Mouse (Mus musculus) R1 (cell line): ENCODE measurements around the gene Guca1a.

ENCODE experiments used
- DNase-seq: peaks from one replicate; pipeline ENCODE4 v3.0.0-alpha.2; 2018; ENCODE audit warnings: low read depth, low spot score

Guca1a gene

GRCm38 (mm10) chr17:47400451-47400850 lies at the start of gene Guca1a:
Guca1a (minus strand) TSS chr17:47400584.
- DNase-seq, result no peak

- DNase-seq, result no peak
These were observed 49.0 kb upstream of the Guca1a start for GRCm38 (mm10) chr17:47449432-47449831.

- no peak for DNase-seq
These were observed 48.4 kb upstream of the Guca1a start for GRCm38 (mm10) chr17:47448523-47449372.

- DNase-seq, result no peak
These were observed 46.2 kb upstream of the Guca1a start for GRCm38 (mm10) chr17:47446561-47446960.

- no peak for DNase-seq
These were observed 45.6 kb upstream of the Guca1a start for GRCm38 (mm10) chr17:47446025-47446424.

GRCm38 (mm10) chr17:47445518-47445917 lies 45.1 kb upstream of the Guca1a start:
- no peak for DNase-seq

- no peak for DNase-seq
These were observed 43.7 kb upstream of the Guca1a start for GRCm38 (mm10) chr17:47444113-47444512.

- DNase-seq, result no peak
These were observed 41.9 kb upstream of the Guca1a start for GRCm38 (mm10) chr17:47442271-47442670.

GRCm38 (mm10) chr17:47441296-47442051 lies 41.1 kb upstream of the Guca1a start:
- no peak for DNase-seq

GRCm38 (mm10) chr17:47440359-47440890 lies 40.0 kb upstream of the Guca1a start:
- peak; percentile 93 for DNase-seq

GRCm38 (mm10) chr17:47439396-47440028 lies 39.1 kb upstream of the Guca1a start:
- no peak for DNase-seq

GRCm38 (mm10) chr17:47438611-47439010 lies 38.2 kb upstream of the Guca1a start:
- DNase-seq, result no peak

- DNase-seq, result peak; percentile 48
These were observed 36.6 kb upstream of the Guca1a start, which contains the start of gene 1700001C19Rik for GRCm38 (mm10) chr17:47436907-47437547. 1700001C19Rik (minus strand) TSS chr17:47437376.

GRCm38 (mm10) chr17:47436156-47436906 lies 35.9 kb upstream of the Guca1a start, which contains the start of gene AI661453:
AI661453 (plus strand) TSS chr17:47436615.
- peak; percentile 56 for DNase-seq

GRCm38 (mm10) chr17:47430815-47431214 lies 30.4 kb upstream of the Guca1a start:
- peak; percentile 44 for DNase-seq

- DNase-seq, result no peak
These were observed 28.5 kb upstream of the Guca1a start for GRCm38 (mm10) chr17:47428831-47429304.

- DNase-seq, result no peak
These were observed 26.9 kb upstream of the Guca1a start for GRCm38 (mm10) chr17:47427316-47427715.

- no peak for DNase-seq
These were observed 23.8 kb upstream of the Guca1a start for GRCm38 (mm10) chr17:47424186-47424585.

- peak; percentile 69 for DNase-seq
These were observed 22.2 kb upstream of the Guca1a start for GRCm38 (mm10) chr17:47422616-47423015.

- peak; percentile 34 for DNase-seq
These were observed 21.2 kb upstream of the Guca1a start for GRCm38 (mm10) chr17:47421566-47421965.
